Mouse (Mus musculus) monocyte, adult 2 months (primary cell): ENCODE data around the gene Eif3m.
"Not testable (repeated sequence)": the region's sequence is repeated elsewhere in the genome, so short reads cannot be mapped to it uniquely, and the experiment has no call there.

Experiments
- DNase-seq, 2 experiments: peaks; one replicate each; pipeline ENCODE4 v3.0.0; 2022; ENCODE audit warnings: low spot score in 2 of 2, low read depth in 1 of 2

Gene Eif3m

GRCm38 (mm10) chr2:105016967-105017287, at the start of gene Eif3m:
Gene Eif3m, minus strand, starts transcription at chr2:105017080.
- peak; percentile 70 to 87 for DNase-seq

DNA sequence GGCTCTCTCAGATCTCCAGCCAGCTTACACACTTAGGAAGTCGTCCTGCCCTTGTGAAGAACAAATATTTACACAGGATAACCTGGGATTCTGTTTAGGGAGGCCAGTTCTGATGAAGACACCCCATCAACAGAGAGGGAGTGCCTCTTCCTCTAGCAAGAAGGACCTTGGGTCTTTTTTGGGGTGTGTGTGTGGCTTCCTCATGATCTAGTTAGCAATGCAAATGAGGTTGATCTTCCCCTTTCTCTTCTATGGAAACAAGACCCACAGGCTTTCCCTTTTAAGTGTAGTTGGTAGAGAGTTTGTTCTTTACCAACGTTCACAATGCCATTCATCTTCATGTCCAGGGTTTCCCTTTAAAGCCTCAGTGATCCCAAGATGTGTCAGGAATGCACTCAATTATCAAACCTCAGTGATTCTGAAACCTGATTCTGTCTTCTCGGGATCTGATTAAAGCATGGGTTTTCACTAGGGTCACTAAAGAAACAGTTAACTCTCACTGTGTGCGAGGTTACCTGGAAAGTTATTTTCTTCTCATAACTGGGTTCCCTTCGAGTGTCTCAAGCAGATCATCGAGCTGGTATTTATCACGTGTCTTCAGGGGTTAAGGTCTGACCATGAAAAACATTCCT, 46.0 kb upstream of the Eif3m start:
- no peak for DNase-seq

- DNase-seq: no peak
Measured at GRCm38 (mm10) chr2:105058577-105059116, 41.8 kb upstream of the Eif3m start.

GRCm38 (mm10) chr2:105055529-105055928, 38.6 kb upstream of the Eif3m start:
- DNase-seq: no peak

GRCm38 (mm10) chr2:105048301-105048700, 31.4 kb upstream of the Eif3m start:
- no peak for DNase-seq

DNA sequence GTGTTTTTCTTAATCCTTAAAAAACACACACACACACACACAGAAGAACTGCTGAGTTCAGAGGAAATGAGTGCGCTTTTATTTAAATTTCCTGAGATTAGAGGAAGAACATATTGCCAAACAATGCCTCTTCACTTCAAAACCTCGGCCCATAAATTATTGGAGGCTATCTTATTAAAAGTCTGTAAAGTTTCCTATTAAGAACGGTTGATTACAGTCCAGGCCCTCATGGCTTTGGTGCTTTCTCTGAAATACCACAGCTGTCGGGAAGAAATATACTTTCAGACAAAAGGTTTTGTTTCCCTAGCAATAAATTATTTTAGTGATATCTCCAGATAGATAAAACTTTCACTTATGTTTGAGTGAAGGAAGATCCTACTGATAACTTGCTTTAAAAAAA, 26.3 kb upstream of the Eif3m start:
- no peak for DNase-seq

GRCm38 (mm10) chr2:105040859-105041258, 24.0 kb upstream of the Eif3m start:
- no peak for DNase-seq

DNA sequence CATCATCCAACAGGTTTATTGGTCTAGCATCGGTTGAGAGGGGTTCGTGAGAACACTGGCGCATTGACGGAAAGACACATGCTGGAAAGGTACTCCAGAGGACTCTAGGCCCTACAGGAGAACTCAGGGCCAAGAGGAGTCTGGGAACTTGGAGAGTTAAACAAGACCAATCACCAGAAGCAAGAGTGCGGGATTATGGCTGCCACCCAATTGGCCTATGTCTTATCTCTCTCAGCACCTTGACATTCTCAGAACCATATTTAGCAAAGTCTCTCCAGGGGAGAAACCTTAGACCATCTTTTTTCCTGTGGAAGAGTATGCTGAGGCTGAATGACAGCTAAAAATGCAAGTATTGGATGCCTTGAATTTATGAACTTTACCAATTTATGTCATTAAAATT, 22.0 kb upstream of the Eif3m start:
- no peak for DNase-seq

- DNase-seq: no peak
Measured at GRCm38 (mm10) chr2:105037956-105038569, 21.2 kb upstream of the Eif3m start.

GRCm38 (mm10) chr2:105036401-105037070, 19.7 kb upstream of the Eif3m start:
- DNase-seq: no peak

GRCm38 (mm10) chr2:105035985-105036384, 19.1 kb upstream of the Eif3m start:
- no peak for DNase-seq

GRCm38 (mm10) chr2:105034084-105034483, 17.2 kb upstream of the Eif3m start:
- no peak for DNase-seq

- DNase-seq: no peak
Measured at GRCm38 (mm10) chr2:105030505-105030904, 13.6 kb upstream of the Eif3m start.

GRCm38 (mm10) chr2:105028806-105029205, 11.9 kb upstream of the Eif3m start:
- DNase-seq: no peak

DNA sequence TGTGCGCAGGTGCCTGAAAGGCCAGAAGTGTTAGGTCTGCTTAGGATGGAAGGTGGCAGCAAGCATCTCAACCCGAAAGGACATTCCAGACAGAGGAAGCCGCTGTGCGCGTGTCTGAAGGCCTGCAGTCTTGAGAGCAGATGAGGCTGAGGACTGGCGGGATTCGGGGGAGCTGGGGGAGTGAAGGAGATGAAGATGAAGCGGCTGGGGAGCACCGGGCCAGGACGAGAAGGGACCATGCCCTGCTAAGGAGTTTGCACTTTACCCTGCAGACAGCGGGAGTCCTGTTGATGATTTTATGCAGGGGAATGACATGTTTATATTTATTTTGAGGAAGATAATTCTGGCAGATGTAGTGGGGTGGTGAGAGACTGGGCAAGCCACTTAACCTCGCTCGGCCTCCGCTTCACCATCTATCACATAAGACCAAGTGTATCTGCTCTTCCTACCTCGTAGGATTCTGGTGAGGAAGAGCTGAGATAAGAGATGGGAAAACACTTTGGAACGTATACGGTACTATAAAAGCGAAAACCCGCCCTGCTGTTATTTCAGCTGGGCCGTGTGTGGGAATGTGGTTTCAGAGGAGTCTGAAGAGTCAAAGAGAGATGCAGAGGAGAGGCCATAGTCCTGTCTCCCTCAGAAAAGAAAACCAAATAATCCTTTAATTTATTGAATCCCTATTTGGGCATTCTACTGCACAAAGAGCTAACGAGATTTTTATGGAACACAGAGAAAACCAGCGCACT, 10.2 kb upstream of the Eif3m start:
- DNase-seq: no peak

DNA sequence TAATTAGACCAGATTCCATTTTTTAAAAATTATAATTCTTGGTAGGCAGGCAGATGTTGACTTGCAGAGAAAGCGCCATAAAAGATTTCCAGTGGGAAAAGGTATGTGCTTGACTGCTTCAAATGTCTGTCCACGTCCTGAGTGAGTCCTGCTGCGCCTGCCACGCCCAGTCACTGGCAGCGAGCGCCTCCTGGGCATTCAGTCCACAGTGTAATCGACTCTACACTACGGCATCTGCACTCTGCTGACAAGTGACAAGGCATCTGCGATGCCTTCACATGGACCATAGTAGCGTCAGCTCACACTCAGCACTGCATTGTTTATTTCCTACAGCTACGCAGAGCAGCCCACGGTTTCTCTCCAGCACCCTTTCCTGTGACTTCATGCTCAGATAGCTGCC, 8.7 kb upstream of the Eif3m start:
- DNase-seq: not testable (repeated sequence)

GRCm38 (mm10) chr2:105023815-105024214, 6.9 kb upstream of the Eif3m start:
- DNase-seq: no peak

DNA sequence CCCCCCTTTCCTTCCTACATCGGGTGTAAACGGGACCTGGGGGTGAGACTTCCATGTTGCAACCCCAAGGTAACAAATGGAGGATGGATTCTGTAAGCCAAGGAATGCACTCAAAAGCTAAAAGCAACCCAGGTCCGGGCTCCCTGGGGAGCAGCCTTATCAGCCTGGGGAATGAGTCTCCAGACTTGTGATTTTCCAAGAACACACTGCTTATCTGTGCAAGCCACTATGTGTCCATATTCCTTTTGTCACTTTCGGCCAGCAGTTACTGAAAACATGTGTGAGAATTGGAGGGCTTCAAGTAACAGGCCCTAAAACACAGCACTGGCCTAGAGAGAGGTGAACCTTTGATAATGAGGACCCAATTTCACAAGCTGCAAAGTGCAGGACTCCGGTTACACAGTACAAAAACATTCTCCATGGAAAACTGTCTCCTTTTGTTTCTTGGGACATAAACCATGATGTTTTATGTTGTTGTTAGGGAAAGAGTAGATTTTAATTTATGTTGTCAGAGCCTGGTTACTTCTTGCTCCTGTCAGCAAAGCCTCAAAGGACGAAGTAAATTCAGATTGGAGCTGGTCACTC, 6.2 kb upstream of the Eif3m start:
- no peak for DNase-seq

- DNase-seq: no peak
Measured at GRCm38 (mm10) chr2:105021836-105022235, 5.0 kb upstream of the Eif3m start.

- DNase-seq: no peak
Measured at GRCm38 (mm10) chr2:105021256-105021655, 4.4 kb upstream of the Eif3m start.

DNA sequence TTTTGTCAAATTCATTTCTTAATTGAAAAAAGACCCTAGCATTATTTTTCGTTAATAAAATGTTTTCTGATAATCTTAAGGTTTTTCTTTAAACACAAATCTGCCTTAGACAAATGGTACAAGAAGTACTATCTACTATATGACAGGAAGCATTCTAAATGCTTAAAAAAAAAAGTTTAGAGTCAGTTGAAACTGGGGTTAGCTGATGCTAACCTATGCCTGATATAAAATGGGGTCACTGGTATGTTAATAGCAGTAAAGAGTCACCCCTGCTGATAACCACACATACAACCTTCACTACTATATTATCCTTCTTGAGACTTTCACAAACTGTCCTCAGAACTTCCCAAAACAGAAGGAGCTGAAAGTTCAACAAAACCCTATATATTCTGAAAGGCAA, 2.6 kb upstream of the Eif3m start:
- no peak for DNase-seq
